Mouse (Mus musculus) adrenal gland, adult (tissue): ENCODE results near the gene Ankrd44.

Experiments
- DNase-seq, 2 experiments: peaks; one replicate each; pipeline ENCODE4 v3.0.0; 2022 to 2023; ENCODE audit warnings: low spot score in 1 of 2; ENCODE audit not compliant: inconsistent age in 2 of 2

Gene Ankrd44

DNA sequence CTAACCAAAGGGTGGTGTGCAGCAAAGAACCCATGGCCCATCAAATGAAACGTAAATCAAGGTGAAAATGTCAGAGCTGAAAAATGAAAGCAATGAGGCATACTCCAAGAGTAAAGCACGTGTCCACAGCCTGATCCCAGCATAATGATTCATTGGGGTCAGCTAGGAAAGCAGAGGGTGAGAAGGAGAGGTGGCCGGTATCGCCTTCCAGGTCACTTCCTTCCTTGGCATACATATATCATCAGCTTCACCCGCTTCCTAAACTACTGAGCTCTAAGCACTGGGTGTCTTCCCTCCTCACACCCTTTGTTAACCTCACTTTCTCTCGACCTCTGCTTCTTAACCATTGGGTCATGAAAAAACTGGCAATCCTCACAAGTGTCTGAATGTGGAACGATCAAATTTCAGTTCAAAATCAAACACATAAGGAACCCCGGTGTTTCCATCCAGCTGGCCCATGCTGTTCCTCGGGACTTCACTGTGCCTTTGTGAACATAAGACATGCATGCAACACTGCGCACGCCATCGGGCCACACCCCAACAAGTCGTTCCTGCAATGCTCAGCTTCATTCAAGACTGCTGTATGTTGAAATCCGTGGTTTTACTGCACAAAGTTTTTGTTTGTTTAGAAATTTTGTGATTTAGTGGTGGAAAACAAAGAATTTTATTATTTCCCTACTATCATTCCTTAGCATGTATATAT is 101.9 kb downstream of the Ankrd44 start:
- no peak for DNase-seq

DNA sequence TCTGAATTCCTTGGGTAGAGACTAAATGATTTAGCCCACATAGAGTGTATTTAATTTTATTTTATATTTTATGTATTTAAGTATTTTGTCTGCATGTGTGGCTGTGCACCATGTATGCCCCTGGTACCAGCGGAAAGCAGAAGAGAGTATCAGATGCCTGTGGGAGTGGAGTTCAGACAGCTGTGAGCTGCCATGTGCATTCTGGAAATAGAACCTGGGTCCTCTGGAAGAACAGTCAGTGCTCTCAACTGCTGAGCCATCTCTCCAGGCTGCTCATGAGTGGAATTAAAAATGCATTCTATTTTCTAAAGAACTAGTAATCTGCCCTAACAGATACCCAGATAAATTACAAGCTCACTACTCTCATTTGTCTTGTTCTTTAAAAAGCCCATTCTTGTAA is 104.4 kb downstream of the Ankrd44 start:
- DNase-seq = no peak

DNA sequence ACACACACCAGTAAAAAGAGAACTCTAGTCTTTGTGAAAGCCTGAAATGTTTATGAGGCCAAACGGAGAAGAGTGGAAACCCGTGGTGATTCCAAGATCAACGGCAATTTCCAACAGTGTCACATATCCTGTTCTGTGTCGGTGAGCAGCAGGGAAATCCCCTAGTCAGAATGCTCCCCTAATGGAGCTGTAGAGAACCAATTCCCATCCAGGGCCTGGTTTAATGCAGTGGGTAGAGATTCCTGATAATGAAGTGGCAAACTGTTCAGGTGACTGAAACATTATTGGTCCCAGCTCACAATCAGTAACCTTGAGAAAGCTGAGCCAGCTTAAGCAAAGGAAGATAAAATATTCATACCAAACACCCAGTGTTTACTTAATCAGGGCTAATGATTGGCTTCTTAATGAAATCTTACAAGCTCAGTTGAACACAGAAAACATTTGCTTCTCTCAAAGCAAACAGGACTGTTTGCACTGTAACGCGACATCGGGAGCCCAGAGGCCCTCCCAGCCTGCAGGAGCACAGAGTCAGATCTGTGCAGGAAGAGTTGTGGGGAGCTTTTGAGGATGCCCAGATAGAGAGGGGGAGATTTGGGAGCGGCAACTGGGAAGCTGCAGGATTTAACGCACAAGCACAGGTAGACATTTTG is 110.9 kb downstream of the Ankrd44 start:
- no peak for DNase-seq

DNA sequence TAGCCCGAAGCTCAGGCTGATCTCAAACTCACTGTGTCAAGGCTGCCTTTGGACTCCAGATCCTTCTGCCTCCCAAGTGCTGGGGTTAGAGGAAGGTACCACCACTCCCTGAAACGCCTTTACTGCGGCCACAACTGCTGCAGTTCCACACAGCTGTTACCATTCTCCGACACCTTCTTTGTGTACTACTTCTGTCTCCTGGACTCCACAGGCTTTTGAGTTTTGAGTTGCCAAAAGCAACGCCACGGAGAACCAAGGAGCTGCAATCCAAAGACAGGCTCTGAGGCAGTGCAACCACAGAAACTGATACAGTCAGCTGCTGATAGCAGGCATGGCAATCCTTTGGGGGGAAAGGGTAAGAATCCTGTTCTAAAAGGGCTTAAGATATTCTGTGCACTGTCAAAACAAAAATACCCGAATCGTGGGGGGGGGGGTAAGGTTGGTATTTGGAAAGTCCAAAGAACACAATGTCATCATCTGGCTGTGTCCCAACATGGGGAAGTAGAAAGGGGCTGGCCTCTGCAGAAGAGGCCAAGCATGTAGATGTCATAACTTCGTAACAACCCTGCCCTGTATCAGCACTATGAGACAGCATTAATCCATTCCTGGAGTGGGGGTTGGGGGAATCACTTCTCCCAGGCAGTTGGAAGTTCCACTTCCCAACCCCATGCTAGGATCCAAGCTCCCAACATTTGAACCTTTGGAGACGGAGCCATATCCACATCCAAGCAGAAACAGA is 116.2 kb downstream of the Ankrd44 start:
- DNase-seq = no peak

DNA sequence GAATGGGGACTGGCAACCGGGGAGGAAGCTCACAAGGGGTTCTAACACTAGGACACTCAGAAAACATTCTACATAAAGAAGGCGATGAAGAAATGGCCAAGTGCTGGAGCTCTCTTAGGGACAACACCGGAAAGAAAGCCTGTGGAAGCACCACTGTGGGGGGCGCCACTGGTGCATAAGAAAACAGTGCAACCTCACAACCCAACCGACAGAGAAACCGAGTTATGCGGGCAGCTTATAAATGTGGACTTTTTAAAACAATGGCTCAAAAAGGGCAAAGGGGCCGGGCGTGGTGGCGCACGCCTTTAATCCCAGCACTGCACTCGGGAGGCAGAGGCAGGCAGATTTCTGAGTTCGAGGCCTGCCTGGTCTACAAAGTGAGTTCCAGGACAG is 117.1 kb downstream of the Ankrd44 start:
- no peak for DNase-seq

DNA sequence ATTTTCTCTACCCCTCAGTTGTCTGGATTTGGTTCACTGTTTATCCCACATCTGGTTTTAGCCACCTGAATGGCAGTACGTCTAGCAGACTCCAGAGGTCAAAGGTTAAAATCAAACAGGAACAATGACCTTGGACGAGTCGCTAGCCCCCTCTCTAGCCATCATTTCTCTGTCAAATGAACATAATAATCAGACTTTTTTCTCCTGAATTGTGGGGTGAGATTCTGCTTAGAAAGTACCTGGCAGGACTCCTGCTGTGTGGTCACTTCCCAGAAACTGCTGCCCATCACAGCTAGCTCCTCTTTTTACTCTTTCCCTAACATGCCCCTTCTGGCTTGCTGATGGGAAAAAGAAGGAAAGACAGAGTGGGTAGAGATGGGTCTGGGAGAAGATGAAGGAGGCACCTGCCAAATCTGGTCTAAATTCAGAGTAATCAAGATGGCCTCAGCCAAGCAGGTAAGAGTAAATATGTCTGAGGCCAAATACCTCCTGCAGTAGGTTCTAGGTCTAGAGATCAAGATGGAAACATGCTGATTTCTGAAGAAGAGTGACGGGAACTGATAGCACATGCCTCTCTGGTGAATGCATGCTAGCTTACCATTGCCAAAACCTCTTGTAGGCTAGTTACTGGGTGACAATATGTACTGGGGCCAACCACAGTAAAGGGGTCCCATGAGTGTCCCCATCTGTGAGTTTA is 117.6 kb downstream of the Ankrd44 start:
- no peak for DNase-seq

DNA sequence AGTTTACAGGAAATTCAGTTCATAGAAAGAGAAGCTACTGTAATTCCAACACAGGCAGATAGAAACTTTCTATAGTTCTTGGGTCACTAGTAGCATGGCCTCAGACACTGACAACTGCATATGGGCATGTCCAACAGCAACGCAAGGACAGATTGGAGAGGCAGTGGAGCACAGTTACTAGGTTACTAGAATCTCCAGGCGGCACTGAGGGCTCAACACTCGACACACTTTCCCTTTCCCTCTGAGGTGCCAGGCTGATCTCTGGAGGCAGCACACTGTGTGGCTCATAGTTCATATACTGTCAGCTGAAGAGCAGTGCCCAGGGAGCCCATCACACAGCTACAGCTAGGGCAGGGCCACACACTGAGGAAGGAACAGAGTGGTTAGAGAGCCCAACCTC is 118.4 kb downstream of the Ankrd44 start:
- DNase-seq = no peak

DNA sequence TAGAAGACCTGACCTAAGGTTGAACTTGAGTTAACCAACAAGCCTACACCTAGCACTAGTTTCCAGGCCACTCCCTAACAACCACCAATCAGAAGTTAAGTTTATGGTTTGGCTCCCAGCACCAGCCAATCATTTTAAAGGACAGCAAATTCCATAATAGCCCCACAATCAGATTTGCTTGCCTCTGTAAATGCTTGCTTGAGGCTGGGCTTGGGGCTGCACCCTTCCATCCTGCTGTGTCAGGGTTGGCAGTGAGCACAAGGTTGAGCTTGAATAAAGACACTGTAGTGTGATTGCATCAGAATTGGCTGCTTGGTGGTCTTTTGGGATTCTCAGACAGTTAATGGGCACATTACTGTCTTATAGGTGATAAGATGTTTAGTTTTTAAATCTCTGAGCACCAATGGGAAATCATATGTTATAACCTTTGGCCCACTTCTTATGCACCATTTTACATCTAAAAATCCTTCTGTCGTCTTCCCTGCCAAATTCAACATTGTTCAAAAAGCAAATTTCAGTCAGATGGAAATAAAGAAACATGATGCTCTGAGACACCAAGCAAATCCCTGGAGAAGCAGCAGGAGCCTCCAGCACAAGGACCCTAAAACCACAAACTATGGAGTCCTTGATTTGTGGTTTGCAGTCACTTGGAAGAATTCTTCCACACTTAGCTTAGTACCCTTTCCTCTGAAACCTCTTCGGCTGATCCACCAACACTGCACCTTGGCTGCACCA is 119.9 kb downstream of the Ankrd44 start:
- DNase-seq = no peak

DNA sequence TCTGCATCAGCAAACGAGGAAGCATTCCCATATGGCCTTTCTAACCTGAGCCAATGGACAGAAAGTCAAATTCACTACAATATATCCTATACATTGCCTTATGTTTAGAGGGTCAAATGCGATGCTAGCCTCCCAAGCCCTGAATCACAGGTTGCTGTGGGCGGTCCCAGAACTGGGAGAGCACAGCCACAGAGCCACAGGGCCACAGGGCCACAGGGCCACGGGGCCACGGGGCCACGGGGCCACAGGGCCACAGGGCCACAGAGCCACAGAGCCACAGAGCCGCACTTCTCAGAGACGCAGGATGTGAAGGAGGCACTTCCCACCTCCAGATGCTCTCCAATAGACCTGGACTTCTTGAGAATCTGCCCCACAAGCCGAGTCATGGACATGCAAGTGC is 121.8 kb downstream of the Ankrd44 start:
- DNase-seq = no peak

DNA sequence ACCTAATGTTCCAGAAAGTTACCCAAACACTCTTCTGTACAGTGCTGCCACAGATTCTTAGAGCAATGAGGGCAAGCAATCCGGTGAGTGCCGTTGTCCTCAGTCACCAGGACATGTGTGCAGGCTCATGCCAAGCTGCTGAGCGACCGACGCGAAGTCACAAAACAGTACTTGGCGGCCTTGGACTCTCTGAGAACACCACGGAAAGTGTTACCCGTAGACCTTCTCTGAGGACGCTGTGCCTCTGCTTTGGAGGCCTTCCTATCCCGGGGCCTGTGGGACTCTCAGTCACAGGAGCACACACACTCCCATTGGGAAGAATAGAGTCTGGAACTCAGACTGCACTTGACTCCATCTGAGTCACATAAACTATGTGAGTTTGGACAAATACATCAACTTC is 123.5 kb downstream of the Ankrd44 start:
- peak; percentile 58 to 68 for DNase-seq

DNA sequence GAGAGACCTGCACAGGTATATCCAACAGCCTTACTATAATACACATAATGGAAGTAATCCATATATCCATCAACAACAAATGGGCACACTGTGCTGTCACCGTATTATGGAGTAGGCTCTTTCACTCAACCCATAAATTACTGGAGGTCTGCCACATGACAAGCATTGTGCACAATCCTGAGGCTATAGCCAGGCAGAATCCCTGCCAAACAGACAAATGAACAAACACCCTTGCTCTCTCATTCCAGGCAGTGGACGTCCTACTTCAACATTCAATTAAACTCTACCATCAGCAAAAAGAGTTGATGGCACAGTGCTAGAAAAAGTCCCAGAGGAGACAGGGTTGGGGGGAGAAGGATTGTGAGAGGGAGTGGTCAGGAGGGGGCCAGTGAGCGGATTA is 124.9 kb downstream of the Ankrd44 start:
- DNase-seq = no peak

DNA sequence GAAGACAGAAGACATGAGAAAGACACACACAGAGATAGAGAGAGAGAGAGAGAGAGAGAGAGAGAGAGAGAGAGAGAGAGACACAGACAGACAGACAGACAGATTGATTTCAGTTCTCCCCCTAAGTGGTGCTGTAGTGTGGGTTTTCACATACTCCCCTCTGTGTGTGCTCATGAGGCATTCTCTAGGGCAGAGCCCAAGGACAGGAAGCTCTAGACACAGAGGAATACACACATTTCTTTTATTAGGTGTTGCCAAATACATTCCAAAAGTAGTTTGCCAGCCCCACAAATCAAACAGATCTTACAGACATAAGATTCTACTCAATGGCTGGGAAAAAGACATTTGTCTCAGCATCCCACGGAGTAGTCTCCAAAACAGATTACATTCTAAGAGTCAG is 126.8 kb downstream of the Ankrd44 start:
- DNase-seq = peak in 1 of 2 experiments; percentile 46

DNA sequence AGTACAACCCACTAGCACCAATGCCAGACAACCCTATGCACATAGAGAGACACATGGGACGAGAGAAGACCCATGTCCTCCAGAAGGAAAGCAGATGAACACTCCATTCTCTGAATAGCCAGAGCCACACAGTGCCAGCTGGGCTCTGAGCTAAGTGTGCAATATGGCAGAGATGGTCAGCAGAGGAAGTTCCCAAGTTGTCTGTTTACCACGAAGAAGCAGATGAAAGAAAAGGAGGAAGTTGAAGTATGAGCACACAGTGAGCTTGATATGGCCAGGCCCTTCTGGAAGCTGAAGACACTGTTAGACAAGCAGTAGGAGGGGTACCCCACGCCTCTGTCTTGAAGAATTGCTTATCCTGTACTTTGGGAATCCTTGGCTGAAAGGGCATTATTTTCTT is 127.8 kb downstream of the Ankrd44 start:
- DNase-seq = no peak

DNA sequence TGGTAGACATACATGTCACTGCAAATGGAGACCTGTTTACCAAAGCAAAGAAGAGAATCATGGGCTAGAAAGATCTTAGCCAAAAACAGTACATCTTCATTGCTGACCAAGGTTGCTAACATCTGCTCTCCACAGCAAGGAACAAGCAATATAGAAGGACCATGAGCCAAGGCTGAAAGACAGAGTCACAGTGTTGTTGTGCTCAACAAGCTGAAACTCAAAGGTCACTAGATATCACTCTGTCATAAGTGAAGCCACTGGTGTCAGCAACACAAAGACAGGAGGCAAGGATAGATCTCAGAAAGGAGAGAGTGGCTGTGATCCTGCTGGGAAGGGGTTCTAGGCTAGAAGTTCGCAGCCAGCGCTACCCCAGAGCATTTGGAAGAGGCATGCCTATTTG is 131.5 kb downstream of the Ankrd44 start:
- DNase-seq = no peak

DNA sequence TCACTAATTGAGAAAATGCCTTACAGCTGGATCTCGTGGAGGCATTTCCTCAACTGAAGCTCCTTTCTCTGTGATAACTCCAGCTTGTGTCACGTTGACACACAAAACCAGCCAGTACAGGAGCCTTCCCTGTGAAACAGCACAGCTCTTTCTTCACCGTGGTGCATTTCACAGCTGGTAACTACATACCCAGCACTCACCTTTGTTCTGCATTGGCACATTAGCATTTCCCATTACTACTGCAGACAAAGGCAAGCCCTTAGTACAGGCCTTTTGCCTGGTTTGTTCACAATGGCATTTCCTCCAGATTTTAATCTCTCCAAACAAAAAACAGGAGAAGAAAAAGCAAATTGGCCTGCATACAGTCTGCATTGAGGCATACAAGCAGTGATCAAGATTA is 134.8 kb downstream of the Ankrd44 start:
- peak in 1 of 2 experiments; percentile 44 for DNase-seq

DNA sequence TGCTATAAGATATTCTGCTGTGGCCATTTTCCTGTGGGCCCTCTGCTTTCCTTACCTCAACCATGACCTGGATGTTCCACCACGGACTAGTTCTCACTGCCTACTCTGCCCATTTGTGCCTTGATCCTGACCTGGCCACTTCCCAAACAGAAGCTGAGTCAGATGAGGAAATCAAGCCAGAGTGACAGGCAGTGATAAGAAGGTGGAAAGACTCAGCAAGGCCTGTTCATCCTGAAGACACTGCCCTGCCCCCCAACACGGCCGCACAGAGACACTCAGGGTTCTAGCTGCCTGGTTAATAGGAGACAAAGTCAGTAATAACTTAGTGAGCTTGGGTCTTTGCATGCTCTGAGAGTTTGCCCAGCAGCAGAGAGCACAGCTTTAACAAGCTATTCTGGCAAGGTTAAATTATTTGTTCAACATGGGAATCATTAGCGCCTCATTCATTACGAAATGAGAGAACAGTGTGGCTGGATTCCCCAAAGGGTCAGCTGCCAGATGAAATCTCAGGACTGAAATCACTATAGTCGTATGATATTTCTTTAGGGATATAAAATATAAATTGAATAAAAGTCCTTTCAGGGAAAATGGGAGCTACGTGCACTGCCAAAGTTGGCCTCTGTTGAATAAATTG is 136.7 kb downstream of the Ankrd44 start:
- DNase-seq = peak; percentile 67 to 84

DNA sequence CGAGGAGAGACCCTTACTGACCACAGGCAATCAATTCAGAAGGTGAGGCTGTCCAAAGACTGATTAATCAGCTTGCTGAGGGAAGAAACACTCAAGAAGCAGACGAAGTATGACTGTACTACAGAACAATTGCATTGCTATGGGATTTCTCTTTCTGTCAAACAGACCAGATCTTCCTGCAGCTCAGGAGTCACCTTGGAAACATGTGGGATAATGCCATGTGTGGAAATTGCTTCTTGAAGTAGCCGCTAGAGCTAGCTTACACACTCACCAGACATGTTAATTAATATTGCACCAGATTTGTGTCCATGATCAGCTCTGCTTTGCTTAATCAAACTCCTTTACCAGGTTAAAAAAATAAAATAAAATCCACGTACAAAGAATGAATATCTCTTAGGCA is 137.8 kb downstream of the Ankrd44 start:
- no peak for DNase-seq

DNA sequence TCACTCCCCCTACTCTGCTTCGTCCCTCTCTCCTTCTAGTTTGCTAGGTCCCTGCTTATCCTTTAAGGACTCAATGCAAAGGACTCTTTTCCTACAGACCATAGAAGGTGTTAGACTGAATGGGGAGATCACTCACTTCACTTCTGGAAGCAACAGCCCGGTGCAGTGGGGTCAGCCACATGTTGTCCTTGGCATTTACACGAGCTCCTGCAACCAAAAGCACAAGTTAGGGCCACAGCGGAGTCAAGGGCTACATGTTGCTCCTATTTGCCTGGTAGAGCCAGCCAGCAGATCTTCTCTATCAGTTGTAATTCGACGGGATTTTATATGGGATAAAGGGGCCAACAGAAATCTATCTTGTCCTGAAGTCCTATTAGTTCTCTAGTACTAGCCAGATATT is 148.0 kb downstream of the Ankrd44 start:
- DNase-seq = peak; percentile 67 to 70

DNA sequence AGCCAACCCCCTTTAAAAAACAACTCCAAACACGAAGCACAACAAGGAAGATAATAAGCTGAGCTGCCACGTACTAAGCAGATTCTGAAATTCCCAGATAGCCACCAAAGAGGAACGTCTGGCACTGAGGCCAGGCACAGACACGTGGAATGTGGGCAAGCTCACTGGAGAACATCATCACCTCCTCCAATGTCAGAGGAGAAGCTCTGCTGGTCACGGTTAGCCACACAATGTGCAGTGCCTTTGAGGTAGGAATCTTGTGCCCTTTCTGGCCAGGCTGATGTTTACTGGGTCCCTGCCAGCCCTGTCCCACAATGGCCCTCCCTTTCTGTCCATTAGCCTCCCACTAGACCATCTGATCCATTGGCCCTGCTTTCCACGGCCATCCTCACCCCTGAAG is 149.1 kb downstream of the Ankrd44 start:
- DNase-seq = no peak

DNA sequence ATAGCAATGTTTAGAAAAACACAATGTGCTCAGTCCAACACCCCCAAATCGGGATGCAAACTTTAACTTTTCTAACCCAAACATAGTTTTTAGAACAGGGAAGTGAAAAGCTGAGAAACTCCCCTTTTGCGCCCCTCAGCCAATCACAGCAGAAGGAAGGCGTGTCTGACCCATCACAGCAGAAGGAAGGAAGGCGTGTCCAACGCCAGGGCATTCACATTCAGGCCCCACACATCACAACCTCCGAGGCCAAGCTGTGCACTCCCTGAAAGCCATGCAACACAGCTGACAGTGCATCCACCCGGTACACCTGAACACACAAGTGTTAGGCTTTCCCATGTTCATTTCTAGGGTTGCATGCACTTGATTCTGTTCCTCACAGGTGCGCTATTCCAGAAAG is 150.1 kb downstream of the Ankrd44 start:
- no peak for DNase-seq

DNA sequence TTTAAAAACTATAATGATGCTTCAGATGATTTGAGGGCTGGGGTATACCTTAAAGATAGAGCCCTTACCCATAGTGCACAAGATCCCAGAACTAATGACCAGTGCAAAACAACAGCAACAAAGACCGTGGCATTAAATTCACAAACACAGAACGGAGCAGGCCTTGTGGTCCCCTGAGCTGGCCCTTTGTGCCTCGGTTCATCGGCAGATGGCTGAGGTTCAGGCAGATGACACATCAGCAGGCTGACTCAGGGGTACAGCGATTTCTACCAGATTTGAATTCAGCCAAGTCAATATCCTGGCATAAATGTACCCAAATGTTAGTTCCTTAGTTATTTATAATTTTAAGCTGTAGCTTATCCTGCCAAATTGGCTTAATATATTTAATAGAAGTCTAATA is 153.3 kb downstream of the Ankrd44 start:
- DNase-seq = no peak
